Mouse (Mus musculus) myocyte (in vitro differentiated cells): ENCODE data around the gene Tbc1d30.

Experiments
- CEBPB ChIP-seq: IDR thresholded peaks from 2 replicates; pipeline ENCODE4 v1.6.1; 2011; ENCODE audit warnings: mild to moderate bottlenecking, moderate library complexity; ENCODE audit not compliant: poor library complexity, insufficient read depth, severe bottlenecking
- MAX ChIP-seq: IDR thresholded peaks from one replicate; pipeline ENCODE4 v1.6.1; 2011; ENCODE audit warnings: low read depth, mild to moderate bottlenecking, control low read depth
- MYOD1 ChIP-seq, 3 experiments: IDR thresholded peaks; one replicate each; pipeline ENCODE4 v1.6.1; 2011; ENCODE audit warnings: control low read depth in 2 of 3, low read depth in 2 of 3, mild to moderate bottlenecking in 2 of 3, moderate library complexity in 1 of 3; ENCODE audit not compliant: insufficient read length in 2 of 3, control insufficient read depth in 1 of 3
- MYOG ChIP-seq, 3 experiments: IDR thresholded peaks; one replicate each; pipeline ENCODE4 v1.6.1; 2011; ENCODE audit warnings: control low read depth in 2 of 3, low read depth in 2 of 3, mild to moderate bottlenecking in 2 of 3; ENCODE audit not compliant: insufficient read length in 2 of 3, control insufficient read depth in 1 of 3, insufficient read depth in 1 of 3
- POLR2A ChIP-seq: IDR thresholded peaks from one replicate; pipeline ENCODE4 v1.6.1; 2011; ENCODE audit warnings: low read depth, mild to moderate bottlenecking, control low read depth, moderate library complexity; ENCODE audit not compliant: insufficient read length
- POLR2AphosphoS2 ChIP-seq: IDR thresholded peaks from one replicate; pipeline ENCODE4 v1.6.1; 2011; ENCODE audit warnings: low read depth, control low read depth; ENCODE audit not compliant: insufficient read length
- REST ChIP-seq: IDR thresholded peaks from one replicate; pipeline ENCODE4 v1.6.1; 2011; ENCODE audit warnings: mild to moderate bottlenecking, control low read depth, moderate library complexity; ENCODE audit not compliant: insufficient read depth, insufficient read length
- TCF12 ChIP-seq: IDR thresholded peaks from one replicate; pipeline ENCODE4 v1.6.1; 2011; ENCODE audit warnings: mild to moderate bottlenecking, control low read depth; ENCODE audit not compliant: poor library complexity, insufficient read depth, severe bottlenecking
- TCF3 ChIP-seq: IDR thresholded peaks from one replicate; pipeline ENCODE4 v1.6.1; 2011; ENCODE audit warnings: low read depth, control low read depth; ENCODE audit not compliant: insufficient read length
- USF1 ChIP-seq: IDR thresholded peaks from one replicate; pipeline ENCODE4 v1.6.1; 2011; ENCODE audit warnings: low read depth, mild to moderate bottlenecking, control low read depth, moderate library complexity

- TF ChIP-seq POLR2A (no peak), POLR2AphosphoS2 (no peak), MAX (no peak), MYOG (IDR thresholded peaks at IDR 0.05; ENCODE audit: control insufficient read depth in 1 of 3, insufficient read depth in 1 of 3, insufficient read length in 2 of 3, low read depth in 2 of 3) (no peak), CEBPB (no peak), MYOD1 (IDR thresholded peaks at IDR 0.05; ENCODE audit: control insufficient read depth in 1 of 3, insufficient read length in 2 of 3, low read depth in 2 of 3) (no peak), TCF3 (no peak), USF1 (no peak), REST (no peak), TCF12 (no peak)
Measured at GRCm38 (mm10) chr10:121385695-121386094, 34.6 kb upstream of the Tbc1d30 start.
